Mouse (Mus musculus) skeletal muscle tissue, adult 2 months (tissue): ENCODE results near the gene Cacna2d1.

Experiments used
- DNase-seq: peaks from one replicate; pipeline ENCODE4 v3.0.0-alpha.2; 2012; ENCODE audit warnings: low read depth, low spot score

The Cacna2d1 gene

DNA sequence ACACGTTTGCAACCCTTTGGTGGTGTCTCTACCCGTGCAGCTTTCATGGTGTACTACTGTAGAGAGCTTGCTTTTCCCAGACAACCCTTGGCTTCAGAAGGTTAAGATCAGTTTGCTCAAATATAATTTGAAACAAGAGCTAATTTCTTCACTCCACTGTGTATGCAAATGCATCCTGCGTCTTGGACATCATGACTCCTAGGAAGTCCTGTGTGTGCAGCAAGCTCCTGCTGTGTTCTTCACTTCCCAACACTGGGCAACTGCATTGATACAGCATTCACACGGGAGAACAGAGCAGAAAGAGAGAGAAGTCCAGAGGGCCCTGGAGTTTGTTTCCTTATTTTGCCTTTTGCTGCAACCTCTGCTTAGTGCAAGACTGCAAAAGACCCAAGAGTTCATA lies 48.1 kb downstream of the Cacna2d1 start:
- DNase-seq: no peak

GRCm38 (mm10) chr5:15983354-15983753 lies 48.9 kb downstream of the Cacna2d1 start:
- DNase-seq: no peak

DNA sequence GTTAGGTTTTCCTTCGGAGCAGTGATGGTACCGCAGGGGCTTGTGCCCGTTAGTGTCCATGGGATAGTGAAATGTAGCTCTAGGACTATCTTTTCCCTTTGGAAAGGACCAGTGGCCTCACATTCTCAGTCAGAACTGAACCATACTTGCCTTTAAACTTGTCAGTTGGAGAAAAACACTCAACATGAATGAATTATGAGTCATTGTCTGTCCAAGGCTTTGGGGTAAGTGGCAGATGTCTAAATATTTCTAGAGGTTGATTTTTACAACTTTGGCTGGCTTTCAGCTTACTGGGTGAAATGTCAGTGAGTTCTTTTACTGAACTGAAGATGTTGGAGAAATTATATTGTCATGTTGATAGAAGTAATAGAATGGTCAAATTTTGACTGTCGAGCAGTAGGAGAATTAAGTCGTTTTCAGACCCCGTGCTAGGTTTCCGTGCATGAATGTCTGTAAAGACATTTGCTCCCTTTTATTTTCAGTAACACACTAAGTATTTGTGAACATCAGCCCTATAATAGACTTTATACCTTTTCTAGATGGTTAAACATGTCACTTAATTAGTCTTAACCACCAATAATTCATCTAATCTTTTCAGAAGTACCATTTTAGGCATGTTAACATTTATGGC lies 50.9 kb downstream of the Cacna2d1 start:
- DNase-seq: no peak

DNA sequence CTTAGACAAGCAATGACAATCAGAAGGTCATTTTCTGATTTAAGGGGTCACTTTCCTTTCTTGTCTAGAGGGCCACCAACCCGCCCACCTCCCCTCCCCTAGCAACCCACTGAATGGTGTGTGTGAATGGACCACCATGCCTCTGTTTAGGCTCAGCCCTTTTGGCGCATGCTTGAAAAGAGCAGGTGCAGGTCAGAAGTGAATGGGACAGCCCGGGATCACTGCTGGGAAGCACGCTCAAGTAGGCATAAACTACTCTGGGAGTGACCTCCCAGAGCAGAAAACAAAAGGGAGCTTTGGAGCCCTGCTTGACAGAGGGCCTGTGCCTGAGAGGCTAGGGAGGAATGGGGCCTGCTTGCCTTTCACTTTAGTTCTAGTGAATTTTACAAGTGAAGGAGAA lies 51.4 kb downstream of the Cacna2d1 start:
- DNase-seq: no peak

- DNase-seq: no peak
These were observed 57.1 kb downstream of the Cacna2d1 start for GRCm38 (mm10) chr5:15991428-15992139.

DNA sequence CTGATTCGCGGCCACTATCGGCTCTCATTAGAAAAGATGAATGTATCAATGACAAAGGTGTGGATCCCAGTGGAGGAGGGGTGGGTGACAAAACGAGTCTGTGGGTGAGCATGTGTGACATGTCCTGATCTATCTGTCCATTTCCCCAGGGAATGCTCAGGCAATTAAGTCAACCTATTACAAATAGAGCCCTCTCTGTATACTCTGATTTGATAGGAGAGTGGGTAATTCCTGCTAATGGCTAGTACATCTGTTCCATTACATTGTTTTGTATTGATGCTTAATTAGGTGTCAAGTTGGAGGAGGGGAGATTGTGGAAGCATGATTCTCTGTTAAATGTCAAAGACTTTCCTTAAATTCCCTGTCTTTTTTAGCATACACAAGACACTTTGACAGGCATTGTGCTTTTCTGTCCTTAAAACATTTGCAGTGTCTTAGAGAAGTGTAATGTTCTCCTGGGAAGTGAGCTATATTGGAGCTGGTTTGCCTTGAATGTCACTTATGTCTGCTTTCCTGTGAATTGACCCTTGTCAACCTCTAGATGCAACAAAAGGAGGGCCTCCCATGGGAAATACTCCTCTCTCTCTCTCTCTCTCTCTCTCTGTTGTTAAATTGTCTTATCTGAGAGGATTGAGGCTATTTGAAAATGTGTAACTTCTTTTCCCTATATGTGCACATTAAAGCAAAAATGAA lies 58.9 kb downstream of the Cacna2d1 start:
- DNase-seq: no peak

DNA sequence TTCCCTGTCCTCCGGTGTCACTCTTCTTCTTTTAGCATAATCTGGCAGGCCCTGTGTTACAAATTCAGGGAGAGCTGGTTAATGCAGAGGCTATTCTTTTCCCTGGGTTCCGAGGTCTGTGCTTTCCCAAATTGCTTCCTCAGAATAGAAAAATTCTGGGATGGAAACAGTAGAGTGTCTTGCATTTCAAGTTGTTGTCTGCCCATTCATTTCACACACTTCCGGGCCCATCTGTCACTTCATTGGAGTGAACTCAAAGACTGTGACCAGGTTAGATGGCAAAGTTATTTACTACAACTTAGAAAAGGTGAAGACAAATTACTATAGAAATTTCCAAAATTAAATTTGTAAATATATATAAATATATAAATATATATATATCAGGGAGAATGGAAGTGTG lies 62.7 kb downstream of the Cacna2d1 start:
- no peak for DNase-seq

GRCm38 (mm10) chr5:15997769-15998168 lies 63.3 kb downstream of the Cacna2d1 start:
- no peak for DNase-seq

- DNase-seq: no peak
These were observed 66.4 kb downstream of the Cacna2d1 start for GRCm38 (mm10) chr5:16000917-16001316.

DNA sequence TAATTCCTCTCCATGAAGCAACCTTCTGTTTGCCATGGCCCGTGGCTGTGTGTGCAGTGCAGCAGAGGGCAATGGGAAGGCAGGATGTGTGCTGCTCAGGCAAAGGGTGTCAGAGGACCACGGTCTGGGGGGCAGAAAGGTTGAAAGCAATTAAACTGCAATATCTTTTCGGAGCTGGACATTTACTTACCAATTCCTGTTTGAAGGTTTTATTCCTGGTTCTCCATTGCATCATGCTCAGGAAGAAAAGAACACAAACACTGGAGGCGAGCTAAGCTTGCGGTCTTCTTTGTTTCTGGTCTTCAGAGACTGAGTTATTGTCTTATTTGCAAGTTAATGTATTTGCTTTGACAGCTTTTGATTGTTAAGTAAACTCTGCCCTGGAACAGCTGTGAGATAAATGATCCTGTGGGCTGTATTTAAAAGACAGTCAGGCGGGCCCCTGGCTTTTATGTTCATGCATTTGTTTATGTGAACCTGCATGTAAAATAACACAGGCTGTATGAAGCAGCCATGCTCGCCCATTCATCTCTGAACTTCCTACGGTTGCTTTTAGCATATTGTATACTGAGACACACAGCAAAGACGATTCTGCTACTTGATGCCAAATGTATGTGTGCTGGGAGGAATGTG lies 68.1 kb downstream of the Cacna2d1 start:
- no peak for DNase-seq

DNA sequence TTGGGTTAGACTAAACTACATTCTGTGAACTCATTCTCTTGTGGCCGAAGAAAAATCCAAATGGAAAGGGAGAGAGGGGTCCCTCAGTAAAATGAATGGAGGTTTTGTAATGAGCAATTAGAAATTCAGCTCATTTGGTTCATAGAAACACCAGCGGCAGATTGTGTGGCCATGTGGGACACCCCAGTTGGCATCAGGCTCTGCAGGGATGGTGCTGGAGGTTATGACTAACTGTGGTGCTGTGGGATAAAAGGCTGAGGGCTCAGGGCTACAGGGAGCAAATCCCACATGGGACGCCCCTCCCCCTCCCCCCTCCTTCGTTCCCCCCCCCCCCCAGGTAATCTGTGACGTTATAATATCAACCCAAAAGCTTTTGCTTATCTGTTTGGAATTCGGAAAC lies 69.8 kb downstream of the Cacna2d1 start:
- no peak for DNase-seq

DNA sequence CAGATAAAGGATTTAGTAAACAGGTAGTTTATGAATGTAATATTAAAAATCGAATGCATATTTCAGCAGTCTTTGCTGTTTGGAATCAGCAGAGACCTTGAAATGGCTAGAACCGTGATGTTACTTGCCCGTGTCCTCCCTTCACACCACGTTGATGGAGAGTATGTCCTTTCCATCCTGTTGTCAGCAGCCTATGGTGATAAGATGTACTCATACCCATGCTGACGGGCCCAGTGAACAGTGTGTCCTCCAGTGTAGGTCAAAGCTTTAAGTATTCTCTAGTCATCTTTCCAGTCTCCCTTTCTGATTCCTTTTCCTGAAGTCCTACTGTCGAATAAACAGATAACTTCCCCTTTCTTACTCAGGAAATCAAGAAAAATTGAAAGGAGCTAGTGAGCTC lies 72.5 kb downstream of the Cacna2d1 start:
- DNase-seq: no peak

DNA sequence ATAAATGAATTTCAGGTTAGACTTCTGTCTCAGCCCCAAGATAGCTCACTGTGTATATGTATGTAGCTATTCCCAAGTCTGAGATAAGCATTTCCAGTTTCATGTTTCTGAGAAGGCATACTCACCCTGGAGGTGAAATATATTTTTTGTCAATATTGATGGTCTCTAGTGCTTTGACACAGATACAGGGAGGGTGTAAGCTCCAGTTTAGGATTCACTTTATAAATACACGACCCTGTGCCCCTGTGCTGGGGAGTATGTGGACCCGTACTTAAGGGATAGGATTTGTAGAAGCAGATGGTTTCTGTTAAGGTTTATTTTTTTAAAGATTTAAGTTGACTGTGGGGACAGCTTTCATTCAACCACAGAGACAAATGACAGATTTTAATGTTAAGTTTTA lies 79.2 kb downstream of the Cacna2d1 start:
- no peak for DNase-seq

DNA sequence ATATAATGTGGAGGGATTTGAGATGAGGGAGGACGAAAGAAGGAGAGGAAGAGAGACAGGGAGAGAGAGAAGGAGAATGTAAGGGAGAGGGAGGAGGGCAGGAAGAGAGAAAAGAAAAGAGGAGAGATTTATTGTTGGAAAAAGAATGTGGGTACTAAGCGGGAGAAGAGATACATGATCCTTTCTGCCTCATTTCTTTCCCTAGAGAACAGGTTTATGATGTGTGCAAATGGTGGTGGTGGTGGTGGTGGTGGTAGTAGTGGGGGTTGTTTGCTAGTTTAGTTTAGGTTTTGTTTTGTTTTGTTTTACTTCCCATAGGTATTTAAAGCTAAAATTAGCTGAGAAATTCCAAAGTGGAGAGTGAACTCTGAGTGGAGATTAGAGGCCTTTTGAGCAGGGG lies 79.9 kb downstream of the Cacna2d1 start:
- no peak for DNase-seq

- DNase-seq: no peak
These were observed 90.3 kb downstream of the Cacna2d1 start for GRCm38 (mm10) chr5:16024626-16025417.

GRCm38 (mm10) chr5:16028881-16029280 lies 94.4 kb downstream of the Cacna2d1 start:
- DNase-seq: no peak

GRCm38 (mm10) chr5:16029481-16029880 lies 95.0 kb downstream of the Cacna2d1 start:
- no peak for DNase-seq

DNA sequence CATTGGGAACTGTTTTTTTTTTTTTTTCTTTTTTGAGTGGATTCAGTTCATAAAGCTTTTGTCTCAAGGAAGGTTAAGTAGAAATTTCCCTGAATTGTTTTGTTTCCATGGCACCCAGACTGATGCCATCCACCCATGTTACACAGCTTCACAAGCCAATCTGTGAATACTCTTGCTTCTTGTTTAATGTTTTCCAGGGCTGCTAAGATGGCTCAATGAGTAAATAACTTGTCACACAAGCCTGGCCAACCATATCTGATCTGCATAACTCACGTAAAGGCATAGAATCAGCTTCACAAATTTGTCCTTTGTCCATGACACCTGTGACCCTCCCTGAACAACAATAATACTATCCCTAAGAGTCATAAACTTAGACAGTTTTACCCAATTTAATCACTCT lies 99.1 kb downstream of the Cacna2d1 start:
- DNase-seq: no peak

GRCm38 (mm10) chr5:16035259-16035658 lies 100.8 kb downstream of the Cacna2d1 start:
- DNase-seq: no peak

GRCm38 (mm10) chr5:16045147-16045878 lies 110.8 kb downstream of the Cacna2d1 start:
- no peak for DNase-seq
